Mouse (Mus musculus): ENCODE measurements around the gene Egfr.

GRCm38 (mm10) chr11:16897681-16898080 is 145.7 kb downstream of the Egfr start:
- TF ChIP-seq CTCF (IDR thresholded peaks at IDR 0.05; ENCODE audit: low read depth), result no peak
- no peak for TF ChIP-seq EP300 (IDR thresholded peaks at IDR 0.05; ENCODE audit: low read depth)
